Mouse (Mus musculus) cortical plate, adult 2 months (tissue): ENCODE data around the gene Tbc1d16.

ENCODE experiments used
- CTCF ChIP-seq: fragments of 200-500 bp; IDR thresholded peaks from 2 replicates; pipeline ENCODE4 v1.5.1; 2011; ENCODE audit warnings: mild to moderate bottlenecking, control low read depth, low read length; ENCODE audit not compliant: insufficient read depth; ENCODE audit errors: extremely low read depth
- POLR2A ChIP-seq: fragments of 200-500 bp; IDR thresholded peaks from 2 replicates; pipeline ENCODE4 v1.6.1; 2011; ENCODE audit warnings: mild to moderate bottlenecking, low read length, control low read depth; ENCODE audit not compliant: insufficient read depth; ENCODE audit errors: extremely low read depth

GRCm38 (mm10) chr11:119123522-119124319 lies 104.6 kb downstream of the Tbc1d16 start:
- TF ChIP-seq CTCF (no peak), POLR2A (no peak)
